Mouse (Mus musculus) layer of hippocampus, adult 11-12 months (tissue): ENCODE measurements at regions not wholly inside any gene's neighbourhood (a gene's known extent, or its start where the extent isn't known, plus 50 kb on each side); places are given as distances from the start of the nearest gene placed in this dataset.
A peak's percentile ranks its signal among the peaks of the same experiment; 100 is the strongest.

Source experiments
- DNase-seq: peaks from one replicate; pipeline ENCODE4 v3.0.0; 2022; ENCODE audit warnings: low spot score

DNA sequence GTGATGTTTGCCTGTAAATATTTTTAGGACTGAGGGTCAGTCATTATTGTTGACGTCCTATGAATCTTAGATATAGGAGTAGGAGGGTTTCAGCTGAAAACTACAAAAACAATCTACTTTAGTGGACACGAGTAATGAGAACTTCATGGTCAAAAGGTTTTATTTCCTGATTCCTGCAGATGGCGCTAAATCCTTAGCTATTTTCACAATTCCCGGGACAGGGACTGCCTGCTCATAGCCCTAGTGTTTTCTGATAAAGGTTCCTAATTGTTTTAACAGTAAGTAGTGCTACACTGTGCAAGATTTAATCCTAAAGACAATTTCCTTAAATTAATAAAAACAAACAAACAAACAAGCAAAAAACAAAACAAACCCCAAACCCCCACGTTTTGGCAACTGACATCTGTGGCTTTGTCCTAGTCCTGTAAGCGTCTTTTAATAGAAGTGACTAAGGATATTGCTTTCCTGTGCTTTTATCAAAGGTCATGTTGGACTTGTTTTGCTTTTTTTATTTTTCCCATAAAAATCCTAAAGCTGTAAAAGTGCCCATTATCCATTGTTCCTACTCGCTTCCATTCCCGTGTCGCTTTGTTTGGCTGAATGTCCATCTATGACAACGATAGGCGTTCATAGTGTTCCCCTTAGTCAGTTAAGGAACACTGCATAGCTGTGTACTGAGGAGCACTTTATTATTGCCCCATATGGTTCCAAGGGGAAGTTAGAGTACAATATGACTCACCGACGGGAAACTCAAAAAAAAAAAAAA, 53.5 kb upstream of the Akr1e1 start:
- peak; percentile 62 for DNase-seq
